Mouse (Mus musculus) MEL (cell line): ENCODE results near the gene Thsd4.

Experiments
- EP300 ChIP-seq, 2 experiments: IDR thresholded peaks; 2 replicates each; pipeline ENCODE4 v1.6.1; 2011; ENCODE audit warnings: improper control_type of control experiment in 2 of 2, low read length in 2 of 2, low read depth in 1 of 2, mild to moderate bottlenecking in 1 of 2
- MXI1 ChIP-seq: IDR thresholded peaks from 2 replicates; pipeline ENCODE4 v1.6.1; 2011; ENCODE audit warnings: mild to moderate bottlenecking, low read depth, low read length, improper control_type of control experiment
- USF1 ChIP-seq: IDR thresholded peaks from 2 replicates; pipeline ENCODE4 v1.6.1; 2014; ENCODE audit warnings: low read depth, mild to moderate bottlenecking, inconsistent platforms, low read length, improper control_type of control experiment, moderate library complexity

GRCm38 (mm10) chr9:59948226-59948625, 573.6 kb downstream of the Thsd4 start:
- TF ChIP-seq MXI1 (no peak), USF1 (no peak), EP300 (IDR thresholded peaks at IDR 0.05; ENCODE audit: low read depth in 1 of 2, low read length in 2 of 2) (no peak)
